Mouse (Mus musculus): ENCODE measurements around the gene Abr. TPM values are rescaled to one million over a fixed set of nuclear protein-coding genes. Genes with fewer than 3 reads are reported as not detected.
A peak's percentile ranks its signal among the peaks of the same experiment; 100 is the strongest.

Abr gene
- polyA plus RNA-seq, 1 experiment from 2014 or later, result 44.9 TPM

DNA sequence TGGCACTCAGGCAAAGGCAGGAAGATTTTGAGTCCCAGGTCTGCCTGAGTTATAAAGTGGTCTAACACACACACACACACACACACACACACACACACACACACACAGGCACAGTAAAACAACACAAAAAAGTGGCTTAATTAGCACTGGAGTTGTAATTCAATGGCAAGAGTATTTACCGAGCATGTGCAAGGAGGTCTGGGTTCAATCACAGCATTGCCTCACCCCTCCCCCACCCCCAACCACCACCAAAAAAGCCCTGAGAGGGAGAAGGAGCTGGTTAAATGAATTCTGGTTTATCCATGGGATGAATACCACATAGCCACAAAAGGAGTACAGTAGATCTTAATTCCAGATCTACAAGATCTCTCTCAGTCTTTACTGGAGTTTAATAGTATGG is 122.1 kb downstream of the Abr start:
- Histone ChIP-seq H3K36me3 (ENCODE audit: control insufficient read depth, insufficient read depth, low read length) (no peaks in the 10 kb centered on the region), H3K4me2 (ENCODE audit: low read depth) (no peak overlapping the region), H3K4me1 (ENCODE audit: control insufficient read depth, insufficient read depth, low read length) (peaks cover 3% of the 10 kb centered on the region; the same call in 1 of the 2 replicates), H3K27ac (ENCODE audit: low read depth, low read length) (no peak overlapping the region), H3K9me3 (ENCODE audit: control insufficient read depth, low read length) (no peaks in the 10 kb centered on the region), H3K27me3 (ENCODE audit: control insufficient read depth, insufficient read depth, low read length) (no peaks in the 10 kb centered on the region), H3K9ac (ENCODE audit: low read length) (no peak overlapping the region), H3K4me3 (ENCODE audit: low read depth, low read length) (no peak overlapping the region)
- no peak for ATAC-seq (ENCODE audit: insufficient read depth, low FRiP score, low TSS enrichment)
- no peak for DNase-seq (ENCODE audit: low spot score)
- WGBS, result 46% methylated on average over 1 of the region's 1 CpGs

DNA sequence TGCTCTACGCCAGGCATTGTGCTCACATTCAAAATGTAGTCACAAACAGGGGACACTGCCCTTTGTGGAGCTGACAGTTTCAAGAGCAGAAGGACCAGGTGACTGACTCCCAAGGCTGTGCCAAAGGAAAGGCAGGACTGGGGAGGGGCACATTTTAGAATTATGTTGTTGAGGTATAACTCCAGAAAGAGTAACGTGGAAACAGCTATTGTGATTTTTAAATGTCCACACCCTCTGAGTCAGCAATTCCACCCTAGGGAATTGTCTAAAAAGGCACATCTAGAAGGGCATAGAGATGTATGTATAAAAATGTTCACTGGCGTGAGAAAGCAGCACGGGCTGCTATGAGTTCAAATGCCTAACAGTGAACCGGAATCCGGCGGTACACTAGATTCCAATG is 122.5 kb downstream of the Abr start:
- peaks cover 3% of the 10 kb centered on the region; the same call in 1 of the 2 replicates for H3K4me1 ChIP-seq (ENCODE audit: control insufficient read depth, insufficient read depth, low read length)
- H3K9me3 ChIP-seq (ENCODE audit: control insufficient read depth, low read length), result no peaks in the 10 kb centered on the region
- DNase-seq (ENCODE audit: low spot score), result no peak
- no peak overlapping the region for H3K4me3 ChIP-seq (ENCODE audit: low read depth, low read length)
- no peaks in the 10 kb centered on the region for H3K36me3 ChIP-seq (ENCODE audit: control insufficient read depth, insufficient read depth, low read length)
- no peak overlapping the region for H3K27ac ChIP-seq (ENCODE audit: low read depth, low read length)
- no peaks in the 10 kb centered on the region for H3K27me3 ChIP-seq (ENCODE audit: control insufficient read depth, insufficient read depth, low read length)
- no peak for ATAC-seq (ENCODE audit: insufficient read depth, low FRiP score, low TSS enrichment)
- no peak overlapping the region for H3K4me2 ChIP-seq (ENCODE audit: low read depth)
- 81% methylated on average over 7 of the region's 7 CpGs for WGBS
- no peak overlapping the region for H3K9ac ChIP-seq (ENCODE audit: low read length)

DNA sequence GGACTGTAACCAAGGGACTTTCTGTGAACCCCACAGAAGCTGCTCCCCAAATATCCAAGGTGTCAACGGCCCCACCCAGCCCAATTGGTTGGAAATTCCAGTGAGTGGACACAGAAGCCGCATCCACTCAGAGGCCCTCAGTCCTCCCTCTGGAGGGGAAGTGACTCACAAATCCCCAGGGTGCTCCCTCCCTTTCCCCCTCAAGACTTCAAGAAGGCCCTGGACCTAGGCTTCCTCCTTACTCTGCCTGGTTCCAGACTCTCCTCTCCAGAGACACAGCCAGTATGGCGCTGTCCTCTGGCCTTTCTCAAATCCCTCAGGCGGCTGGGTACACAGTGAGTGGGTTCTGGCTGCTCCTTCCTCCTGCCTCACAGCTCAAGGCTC is 124.4 kb downstream of the Abr start:
- ATAC-seq (ENCODE audit: insufficient read depth, low FRiP score, low TSS enrichment), result no peak
- H3K27ac ChIP-seq (ENCODE audit: low read depth, low read length), result no peak overlapping the region
- no peaks in the 10 kb centered on the region for H3K27me3 ChIP-seq (ENCODE audit: control insufficient read depth, insufficient read depth, low read length)
- no peaks in the 10 kb centered on the region for H3K9me3 ChIP-seq (ENCODE audit: control insufficient read depth, low read length)
- H3K36me3 ChIP-seq (ENCODE audit: control insufficient read depth, insufficient read depth, low read length), result no peaks in the 10 kb centered on the region
- no peak overlapping the region for H3K4me2 ChIP-seq (ENCODE audit: low read depth)
- 83% methylated on average over 4 of the region's 4 CpGs for WGBS
- DNase-seq (ENCODE audit: low spot score), result no peak
- H3K4me3 ChIP-seq (ENCODE audit: low read depth, low read length), result no peak overlapping the region
- H3K4me1 ChIP-seq (ENCODE audit: control insufficient read depth, insufficient read depth, low read length), result peaks cover 14% of the 10 kb centered on the region
- H3K9ac ChIP-seq (ENCODE audit: low read length), result no peak overlapping the region

GRCm38 (mm10) chr11:76497066-76497768 is 124.9 kb downstream of the Abr start:
- Histone ChIP-seq H3K27ac (ENCODE audit: low read depth, low read length) (no peak overlapping the region), H3K36me3 (ENCODE audit: control insufficient read depth, insufficient read depth, low read length) (no peaks in the 10 kb centered on the region), H3K9me3 (ENCODE audit: control insufficient read depth, low read length) (no peaks in the 10 kb centered on the region), H3K4me1 (ENCODE audit: control insufficient read depth, insufficient read depth, low read length) (peaks cover 14% of the 10 kb centered on the region), H3K4me3 (ENCODE audit: low read depth, low read length) (no peak overlapping the region), H3K27me3 (ENCODE audit: control insufficient read depth, insufficient read depth, low read length) (no peaks in the 10 kb centered on the region), H3K9ac (ENCODE audit: low read length) (no peak overlapping the region), H3K4me2 (ENCODE audit: low read depth) (no peak overlapping the region)
- DNase-seq (ENCODE audit: low spot score), result no peak
- WGBS, result 75% methylated on average over 9 of the region's 9 CpGs
- ATAC-seq (ENCODE audit: insufficient read depth, low FRiP score, low TSS enrichment), result no peak

DNA sequence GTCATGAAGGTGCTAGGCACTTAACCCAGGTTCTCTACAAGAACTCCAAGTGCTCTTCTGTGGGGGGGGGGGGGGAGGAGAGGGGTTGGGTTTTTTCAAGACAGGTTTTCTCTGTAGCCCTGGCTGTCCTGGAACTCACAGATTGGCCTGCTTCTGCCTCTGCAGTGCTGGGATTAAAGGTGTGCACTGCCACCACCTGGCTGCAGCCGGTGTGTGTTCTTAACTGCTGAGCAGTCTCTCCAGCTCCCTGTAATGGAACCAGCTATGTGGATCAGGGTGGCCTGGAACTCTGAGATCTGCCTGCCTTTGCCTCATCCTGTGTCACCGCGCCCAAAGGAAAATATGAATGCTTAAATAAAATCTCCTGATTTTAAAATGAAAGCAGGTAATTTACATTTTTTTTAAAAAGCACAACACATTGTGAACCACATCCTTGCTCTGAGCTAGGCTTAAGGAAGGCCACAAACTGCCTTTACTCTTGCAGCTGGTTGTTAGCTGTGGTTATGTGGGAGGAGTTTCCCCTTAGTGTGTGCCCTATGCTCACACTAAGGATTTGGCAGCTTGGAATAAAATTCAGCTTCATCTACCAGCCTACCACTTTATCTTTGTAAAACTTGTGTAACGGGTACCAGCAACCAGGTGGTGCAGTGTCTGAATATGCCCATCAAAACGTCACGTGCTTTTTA is 125.9 kb downstream of the Abr start:
- DNase-seq (ENCODE audit: low spot score) (peak; percentile 43), ATAC-seq (ENCODE audit: insufficient read depth, low FRiP score, low TSS enrichment) (no peak)
- peaks cover 14% of the 10 kb centered on the region for H3K4me1 ChIP-seq (ENCODE audit: control insufficient read depth, insufficient read depth, low read length)
- no peaks in the 10 kb centered on the region for H3K27me3 ChIP-seq (ENCODE audit: control insufficient read depth, insufficient read depth, low read length)
- no peak overlapping the region for H3K27ac ChIP-seq (ENCODE audit: low read depth, low read length)
- no peak overlapping the region for H3K4me2 ChIP-seq (ENCODE audit: low read depth)
- H3K9me3 ChIP-seq (ENCODE audit: control insufficient read depth, low read length), result no peaks in the 10 kb centered on the region
- WGBS, result 61% methylated on average over 6 of the region's 6 CpGs
- H3K36me3 ChIP-seq (ENCODE audit: control insufficient read depth, insufficient read depth, low read length), result no peaks in the 10 kb centered on the region
- no peak overlapping the region for H3K9ac ChIP-seq (ENCODE audit: low read length)
- H3K4me3 ChIP-seq (ENCODE audit: low read depth, low read length), result no peak overlapping the region

GRCm38 (mm10) chr11:76495127-76496028 is 126.7 kb downstream of the Abr start:
- 18% methylated on average over 19 of the region's 19 CpGs for WGBS
- H3K27ac ChIP-seq (ENCODE audit: low read depth, low read length), result peak overlapping the region; percentile 94
- no peaks in the 10 kb centered on the region for H3K36me3 ChIP-seq (ENCODE audit: control insufficient read depth, insufficient read depth, low read length)
- peak overlapping the region; percentile 90 for H3K9ac ChIP-seq (ENCODE audit: low read length)
- H3K9me3 ChIP-seq (ENCODE audit: control insufficient read depth, low read length), result no peaks in the 10 kb centered on the region
- peak; percentile 32 for ATAC-seq (ENCODE audit: insufficient read depth, low FRiP score, low TSS enrichment)
- H3K4me3 ChIP-seq (ENCODE audit: low read depth, low read length), result peak overlapping the region; percentile 62
- no peak for DNase-seq (ENCODE audit: low spot score)
- H3K4me2 ChIP-seq (ENCODE audit: low read depth), result peak overlapping the region; percentile 87
- H3K4me1 ChIP-seq (ENCODE audit: control insufficient read depth, insufficient read depth, low read length), result peaks cover 14% of the 10 kb centered on the region
- H3K27me3 ChIP-seq (ENCODE audit: control insufficient read depth, insufficient read depth, low read length), result no peaks in the 10 kb centered on the region

GRCm38 (mm10) chr11:76494360-76495126 is 127.6 kb downstream of the Abr start:
- no peaks in the 10 kb centered on the region for H3K36me3 ChIP-seq (ENCODE audit: control insufficient read depth, insufficient read depth, low read length)
- peak overlapping the region; percentile 87 for H3K4me2 ChIP-seq (ENCODE audit: low read depth)
- H3K9ac ChIP-seq (ENCODE audit: low read length), result peak overlapping the region; percentile 90
- no peaks in the 10 kb centered on the region for H3K27me3 ChIP-seq (ENCODE audit: control insufficient read depth, insufficient read depth, low read length)
- H3K9me3 ChIP-seq (ENCODE audit: control insufficient read depth, low read length), result no peaks in the 10 kb centered on the region
- 0% methylated on average over 50 of the region's 67 CpGs for WGBS
- ATAC-seq (ENCODE audit: insufficient read depth, low FRiP score, low TSS enrichment) (peak; percentile 73), DNase-seq (ENCODE audit: low spot score) (peak; percentile 78)
- peaks cover 15% of the 10 kb centered on the region for H3K4me1 ChIP-seq (ENCODE audit: control insufficient read depth, insufficient read depth, low read length)
- peak overlapping the region; percentile 94 for H3K27ac ChIP-seq (ENCODE audit: low read depth, low read length)
- peak overlapping the region; percentile 62 for H3K4me3 ChIP-seq (ENCODE audit: low read depth, low read length)

DNA sequence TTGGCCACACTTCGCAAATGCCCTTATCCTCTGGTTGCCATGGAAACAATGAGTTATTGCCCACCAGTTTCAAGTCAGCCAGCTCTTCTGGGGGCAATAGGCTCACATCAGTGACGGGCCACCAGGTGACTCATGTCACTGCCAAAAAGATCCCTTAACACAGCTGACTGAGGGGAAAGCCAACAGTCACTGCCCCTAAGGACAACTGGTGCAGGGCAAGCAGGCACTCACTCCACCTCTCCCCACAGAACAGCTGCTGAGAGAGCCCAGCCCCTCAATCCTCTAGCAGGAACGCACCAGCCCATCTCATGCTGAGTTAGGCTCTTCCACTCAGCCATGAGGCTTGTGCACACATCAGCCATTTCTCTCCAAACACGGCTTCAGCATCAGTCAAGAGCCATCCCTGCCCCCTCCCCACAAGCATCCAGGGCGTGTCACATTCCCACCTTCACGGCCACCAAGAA is 128.3 kb downstream of the Abr start:
- ATAC-seq (ENCODE audit: insufficient read depth, low FRiP score, low TSS enrichment) (peak; percentile 50; the same call in 1 of the 2 replicates), DNase-seq (ENCODE audit: low spot score) (peak; percentile 59)
- WGBS, result 1% methylated on average over 6 of the region's 6 CpGs
- no peaks in the 10 kb centered on the region for H3K36me3 ChIP-seq (ENCODE audit: control insufficient read depth, insufficient read depth, low read length)
- H3K4me1 ChIP-seq (ENCODE audit: control insufficient read depth, insufficient read depth, low read length), result peaks cover 18% of the 10 kb centered on the region
- peak overlapping the region; percentile 87 for H3K4me2 ChIP-seq (ENCODE audit: low read depth)
- H3K9ac ChIP-seq (ENCODE audit: low read length), result peak overlapping the region; percentile 90
- no peaks in the 10 kb centered on the region for H3K9me3 ChIP-seq (ENCODE audit: control insufficient read depth, low read length)
- H3K4me3 ChIP-seq (ENCODE audit: low read depth, low read length), result peak overlapping the region; percentile 62
- H3K27ac ChIP-seq (ENCODE audit: low read depth, low read length), result peak overlapping the region; percentile 94
- H3K27me3 ChIP-seq (ENCODE audit: control insufficient read depth, insufficient read depth, low read length), result no peaks in the 10 kb centered on the region
